Mouse (Mus musculus) heart, adult 10 weeks (tissue): ENCODE measurements around the gene Kir3dl2. TPM values are rescaled to one million over a fixed set of nuclear protein-coding genes. Genes with fewer than 3 reads are reported as not detected.

ENCODE experiments used
- polyA plus RNA-seq: library from polyadenylated mRNA; stranded (reverse); fragments of 350-450 nt; fragmentation: Illumina TruSeq; extraction: RNeasy Lipid Tissue Mini Kit (QIAGEN cat#74804); gene quantifications from one replicate; pipeline ENCODE4 v1.2.3, GENCODE M21; 2014; ENCODE audit warnings: low read depth, low replicate concordance

The Kir3dl2 gene
- not detected for polyA plus RNA-seq

DNA sequence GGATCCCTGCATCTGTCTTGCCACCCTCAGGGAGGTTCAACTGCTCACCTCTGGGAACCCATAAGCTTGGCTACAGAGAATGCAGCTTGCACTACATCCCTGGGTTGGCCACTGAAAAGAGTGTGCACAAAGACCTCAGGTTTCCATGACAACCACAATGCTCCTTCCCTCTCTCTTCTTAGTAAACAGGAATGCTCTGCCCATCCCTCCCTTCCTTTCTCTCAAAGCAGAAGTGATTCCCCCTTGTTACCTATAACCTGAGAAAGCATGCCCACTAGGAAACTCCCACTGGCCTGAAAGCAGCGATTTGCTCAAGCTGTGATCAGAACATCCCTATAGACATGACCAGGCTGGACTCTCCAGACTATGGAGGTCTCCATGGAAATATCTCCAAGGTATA is at the start of gene Kir3dl2:
Gene Kir3dl2, minus strand, starts transcription at position 101 of the 400 bp plus-strand sequence.

DNA sequence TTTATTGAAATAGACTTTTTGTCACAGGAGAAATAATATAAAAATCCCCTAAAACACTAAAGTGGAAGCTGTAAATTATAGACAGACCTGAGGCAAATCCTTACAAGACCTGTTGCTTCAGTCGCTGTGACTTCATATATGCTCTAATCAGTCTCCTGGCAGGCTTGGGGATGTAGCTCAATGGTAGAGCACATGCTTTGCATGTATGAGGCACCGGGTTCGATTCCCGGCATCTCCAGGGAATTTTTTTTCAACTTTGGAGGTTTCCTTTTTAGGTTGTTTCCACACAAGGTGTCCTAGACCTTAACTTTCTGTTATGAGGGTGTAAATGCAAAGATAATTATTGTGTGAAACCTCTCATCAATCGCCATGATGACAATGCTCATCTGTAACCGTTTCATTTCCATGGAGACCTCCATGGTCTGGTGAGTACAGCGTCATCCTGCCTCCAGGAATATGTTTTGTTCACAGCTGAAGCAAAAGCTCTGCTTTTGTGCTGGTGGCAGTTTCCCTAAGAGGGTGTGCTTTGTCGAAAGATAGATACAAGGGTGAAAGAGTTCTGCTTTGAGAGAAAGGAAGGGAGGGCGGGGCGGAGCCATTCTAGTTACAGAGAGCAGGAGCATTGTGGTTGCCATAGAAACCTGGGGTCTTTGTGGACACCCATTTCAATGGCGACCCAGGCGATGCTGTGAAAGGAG is 46.5 kb upstream of the Kir3dl2 start, which contains the start of gene Tceal3:
Gene Tceal3, plus strand, starts transcription at position 644 of the 698 bp plus-strand sequence.

DNA sequence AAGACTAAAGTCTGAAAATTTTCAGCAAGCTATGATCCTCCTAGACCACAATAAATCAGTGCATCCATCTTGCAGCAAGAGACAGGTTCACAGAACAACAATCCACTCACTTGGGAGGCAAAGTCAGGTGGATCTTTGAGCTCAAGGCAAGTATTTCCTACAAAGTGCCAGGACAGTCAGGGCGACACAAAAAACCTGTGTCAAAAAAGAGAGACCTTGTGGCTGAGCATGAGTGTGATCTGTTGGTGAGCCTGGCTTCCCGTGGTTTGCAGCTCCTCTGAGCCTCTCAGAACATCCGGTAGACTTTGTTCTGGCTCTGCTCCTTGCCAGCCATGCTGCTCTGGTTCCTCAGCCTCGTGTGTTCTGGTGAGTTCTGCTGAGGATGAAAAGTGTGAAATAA is 26.2 kb downstream of the Kir3dl2 start, which contains the start of gene Kir3dl1:
Gene Kir3dl1, plus strand, starts transcription at position 301 of the 400 bp plus-strand sequence.

Other genes starting within 250 kb of the Kir3dl2 start
- not detected for gene Kir3dl1, start 26.1 kb downstream of the Kir3dl2 start, polyA plus RNA-seq
- 1.7 TPM for gene Tceal3, start 46.8 kb upstream of the Kir3dl2 start, polyA plus RNA-seq
- 7.5 TPM for gene Tceal1, start 163.9 kb upstream of the Kir3dl2 start, polyA plus RNA-seq
- 90.8 TPM for gene Morf4l2, start 199.6 kb upstream of the Kir3dl2 start, polyA plus RNA-seq
- not detected for gene Glra4, start 236.1 kb upstream of the Kir3dl2 start, polyA plus RNA-seq